Mouse (Mus musculus): Measurements from ENCODE around the gene Dnajc22.

DNA sequence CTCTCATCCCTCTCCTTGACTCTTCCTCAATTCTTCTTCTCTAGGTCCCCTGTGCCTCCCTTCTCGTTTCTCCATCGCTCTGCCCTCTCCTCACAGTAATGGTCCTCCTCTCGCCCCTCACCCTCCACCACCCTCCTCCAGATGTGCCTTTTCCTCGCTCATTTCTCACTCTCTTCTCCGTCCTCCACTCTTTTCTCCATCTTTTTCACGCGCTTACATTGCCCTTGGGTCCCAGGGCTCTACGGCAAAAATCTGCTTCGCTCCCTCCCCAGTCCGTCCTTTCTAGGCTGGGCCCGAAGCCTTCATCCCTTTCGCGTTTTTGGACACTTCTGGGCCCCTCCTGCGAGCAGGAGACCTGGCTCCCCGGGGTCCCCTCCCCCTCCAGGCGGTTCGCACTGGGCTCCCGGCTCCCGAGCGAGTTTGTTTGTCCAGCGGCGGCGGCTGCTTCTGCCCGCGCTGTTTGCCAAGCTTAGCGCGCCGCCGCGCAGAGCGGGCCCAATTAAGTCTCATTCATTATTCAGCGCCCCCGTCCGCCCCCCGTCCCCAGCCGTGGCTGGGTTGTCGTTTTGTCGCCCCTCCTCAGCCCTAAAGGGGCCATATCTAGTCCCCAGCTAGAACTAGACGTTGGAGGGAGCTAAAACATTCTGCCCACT lies 5.0 kb downstream of the Dnajc22 start:
- no peak for TF ChIP-seq POLR2AphosphoS5 (IDR thresholded peaks at IDR 0.05; ENCODE audit: insufficient replicate concordance, low read depth, low read length)
- no peak for TF ChIP-seq CTCF (IDR thresholded peaks at IDR 0.05; ENCODE audit: low read depth, low read length)
